Mouse (Mus musculus): ENCODE measurements around the gene Atf6b. TPM values are rescaled to one million over a fixed set of nuclear protein-coding genes. Genes with fewer than 3 reads are reported as not detected.
A peak's percentile ranks its signal among the peaks of the same experiment; 100 is the strongest.

The Atf6b gene
- polyA plus RNA-seq, 1 experiment from 2014 or later = 103 TPM

- Histone ChIP-seq H3K9me3 (no peaks in the 10 kb centered on the region), H3K4me1 (peaks cover 18% of the 10 kb centered on the region), H3K27me3 (replicated peaks; ENCODE audit: low read depth, poor library complexity, severe bottlenecking) (peaks cover 65% of the 10 kb centered on the region), H3K27ac (replicated peaks) (no peak overlapping the region), H3K4me3 (no peak overlapping the region), H3K36me3 (replicated peaks) (no peaks in the 10 kb centered on the region)
- no peak for DNase-seq (ENCODE audit: low spot score)
- 48% methylated on average over 1 of the region's 1 CpGs for WGBS
Observed at GRCm38 (mm10) chr17:34663558-34663957, 16.6 kb downstream of the Atf6b start.

GRCm38 (mm10) chr17:34664472-34664871 is 17.5 kb downstream of the Atf6b start:
- no peak for DNase-seq (ENCODE audit: low spot score)
- Histone ChIP-seq H3K27me3 (replicated peaks; ENCODE audit: low read depth, poor library complexity, severe bottlenecking) (peaks cover 65% of the 10 kb centered on the region), H3K4me1 (peaks cover 18% of the 10 kb centered on the region), H3K4me3 (no peak overlapping the region), H3K36me3 (replicated peaks) (no peaks in the 10 kb centered on the region), H3K9me3 (no peaks in the 10 kb centered on the region), H3K27ac (replicated peaks) (no peak overlapping the region)
- 86% methylated on average over 7 of the region's 7 CpGs for WGBS

GRCm38 (mm10) chr17:34670235-34670634 is 23.3 kb downstream of the Atf6b start, which contains the start of gene Tnxb:
Gene Tnxb, plus strand, starts transcription at chr17:34670535.
- Histone ChIP-seq H3K27me3 (replicated peaks; ENCODE audit: low read depth, poor library complexity, severe bottlenecking) (peaks cover 83% of the 10 kb centered on the region), H3K27ac (replicated peaks) (no peak within 1 kb of the TSS; the same call in 1 of the 2 replicates), H3K36me3 (replicated peaks) (no peaks in the 10 kb centered on the region), H3K9me3 (no peaks in the 10 kb centered on the region), H3K4me1 (peaks cover 20% of the 10 kb centered on the region), H3K4me3 (peak within 1 kb of the TSS; percentile 53)
- 55% methylated on average over 7 of the region's 7 CpGs for WGBS
- no peak for DNase-seq (ENCODE audit: low spot score)

GRCm38 (mm10) chr17:34671151-34672066 is 24.5 kb downstream of the Atf6b start:
- no peaks in the 10 kb centered on the region for H3K9me3 ChIP-seq

GRCm38 (mm10) chr17:34672246-34672792 is 25.4 kb downstream of the Atf6b start:
- no peaks in the 10 kb centered on the region for H3K36me3 ChIP-seq (replicated peaks)
- 34% methylated on average over 49 of the region's 49 CpGs for WGBS
- DNase-seq (ENCODE audit: low spot score) = no peak
- H3K4me3 ChIP-seq = peak overlapping the region; percentile 53
- peaks cover 94% of the 10 kb centered on the region for H3K27me3 ChIP-seq (replicated peaks; ENCODE audit: low read depth, poor library complexity, severe bottlenecking)
- H3K9me3 ChIP-seq = no peaks in the 10 kb centered on the region
- H3K27ac ChIP-seq (replicated peaks) = no peak overlapping the region
- H3K4me1 ChIP-seq = peaks cover 18% of the 10 kb centered on the region

More at GRCm38 (mm10) chr17:34671151-34672066, 24.5 kb downstream of the Atf6b start:
- H3K27ac ChIP-seq (replicated peaks) = no peak overlapping the region; the same call in 1 of the 2 replicates
- H3K36me3 ChIP-seq (replicated peaks) = no peaks in the 10 kb centered on the region
- H3K4me1 ChIP-seq = peaks cover 20% of the 10 kb centered on the region
- 9% methylated on average over 93 of the region's 93 CpGs for WGBS
- peaks cover 85% of the 10 kb centered on the region for H3K27me3 ChIP-seq (replicated peaks; ENCODE audit: low read depth, poor library complexity, severe bottlenecking)
- H3K4me3 ChIP-seq = peak overlapping the region; percentile 53
- DNase-seq (ENCODE audit: low spot score) = peak; percentile 55

- H3K36me3 ChIP-seq (replicated peaks) = no peaks in the 10 kb centered on the region
- H3K27me3 ChIP-seq (replicated peaks; ENCODE audit: low read depth, poor library complexity, severe bottlenecking) = peaks cover 96% of the 10 kb centered on the region
- H3K9me3 ChIP-seq = no peaks in the 10 kb centered on the region
- 88% methylated on average over 7 of the region's 7 CpGs for WGBS
- no peak overlapping the region for H3K4me3 ChIP-seq
- H3K4me1 ChIP-seq = peaks cover 18% of the 10 kb centered on the region
- H3K27ac ChIP-seq (replicated peaks) = no peak overlapping the region
- no peak for DNase-seq (ENCODE audit: low spot score)
Observed at GRCm38 (mm10) chr17:34673139-34673538, 26.2 kb downstream of the Atf6b start.

GRCm38 (mm10) chr17:34674524-34675204 is 27.7 kb downstream of the Atf6b start:
- peaks cover 19% of the 10 kb centered on the region for H3K4me1 ChIP-seq
- no peak for DNase-seq (ENCODE audit: low spot score)
- H3K27ac ChIP-seq (replicated peaks) = no peak overlapping the region
- 64% methylated on average over 11 of the region's 11 CpGs for WGBS
- H3K9me3 ChIP-seq = no peaks in the 10 kb centered on the region
- H3K36me3 ChIP-seq (replicated peaks) = no peaks in the 10 kb centered on the region
- H3K27me3 ChIP-seq (replicated peaks; ENCODE audit: low read depth, poor library complexity, severe bottlenecking) = peaks cover 100% of the 10 kb centered on the region
- no peak overlapping the region for H3K4me3 ChIP-seq

GRCm38 (mm10) chr17:34675205-34676092 is 28.5 kb downstream of the Atf6b start:
- H3K4me3 ChIP-seq = no peak overlapping the region
- DNase-seq (ENCODE audit: low spot score) = no peak

GRCm38 (mm10) chr17:34676093-34676460 is 29.1 kb downstream of the Atf6b start:
- Histone ChIP-seq H3K4me1 (peaks cover 23% of the 10 kb centered on the region), H3K36me3 (replicated peaks) (no peaks in the 10 kb centered on the region), H3K27ac (replicated peaks) (no peak overlapping the region), H3K9me3 (no peaks in the 10 kb centered on the region), H3K4me3 (no peak overlapping the region), H3K27me3 (replicated peaks; ENCODE audit: low read depth, poor library complexity, severe bottlenecking) (peaks cover 100% of the 10 kb centered on the region)
- WGBS = 83% methylated on average over 6 of the region's 6 CpGs
- no peak for DNase-seq (ENCODE audit: low spot score)

More at GRCm38 (mm10) chr17:34675205-34676092, 28.5 kb downstream of the Atf6b start:
- no peaks in the 10 kb centered on the region for H3K9me3 ChIP-seq
- H3K27me3 ChIP-seq (replicated peaks; ENCODE audit: low read depth, poor library complexity, severe bottlenecking) = peaks cover 100% of the 10 kb centered on the region
- 78% methylated on average over 13 of the region's 13 CpGs for WGBS
- H3K4me1 ChIP-seq = peaks cover 25% of the 10 kb centered on the region
- H3K36me3 ChIP-seq (replicated peaks) = no peaks in the 10 kb centered on the region
- no peak overlapping the region for H3K27ac ChIP-seq (replicated peaks)

- Histone ChIP-seq H3K27me3 (replicated peaks; ENCODE audit: low read depth, poor library complexity, severe bottlenecking) (peaks cover 100% of the 10 kb centered on the region), H3K4me1 (peaks cover 20% of the 10 kb centered on the region), H3K4me3 (no peak overlapping the region), H3K27ac (replicated peaks) (no peak overlapping the region), H3K9me3 (no peaks in the 10 kb centered on the region), H3K36me3 (replicated peaks) (no peaks in the 10 kb centered on the region)
- no peak for DNase-seq (ENCODE audit: low spot score)
- WGBS = 81% methylated on average over 12 of the region's 12 CpGs
Observed at GRCm38 (mm10) chr17:34676671-34677070, 29.7 kb downstream of the Atf6b start.

GRCm38 (mm10) chr17:34680191-34680590 is 33.2 kb downstream of the Atf6b start:
- WGBS = 85% methylated on average over 26 of the region's 26 CpGs
- Histone ChIP-seq H3K9me3 (no peaks in the 10 kb centered on the region), H3K4me3 (no peak overlapping the region), H3K4me1 (peaks cover 20% of the 10 kb centered on the region), H3K36me3 (replicated peaks) (no peaks in the 10 kb centered on the region), H3K27ac (replicated peaks) (no peak overlapping the region), H3K27me3 (replicated peaks; ENCODE audit: low read depth, poor library complexity, severe bottlenecking) (peaks cover 75% of the 10 kb centered on the region)
- no peak for DNase-seq (ENCODE audit: low spot score)

GRCm38 (mm10) chr17:34680621-34681020 is 33.7 kb downstream of the Atf6b start:
- Histone ChIP-seq H3K36me3 (replicated peaks) (no peaks in the 10 kb centered on the region), H3K27me3 (replicated peaks; ENCODE audit: low read depth, poor library complexity, severe bottlenecking) (peaks cover 71% of the 10 kb centered on the region), H3K4me1 (peaks cover 25% of the 10 kb centered on the region), H3K27ac (replicated peaks) (no peak overlapping the region), H3K9me3 (no peaks in the 10 kb centered on the region), H3K4me3 (no peak overlapping the region)
- 84% methylated on average over 4 of the region's 4 CpGs for WGBS
- DNase-seq (ENCODE audit: low spot score) = no peak

All from embryonic facial prominence, embryonic 10.5 days (tissue).